Mouse (Mus musculus) neural tube, embryonic 11.5 days (tissue): ENCODE data around the gene Cabp1. TPM values are rescaled to one million over a fixed set of nuclear protein-coding genes. Genes with fewer than 3 reads are reported as not detected.

Experiments
- ATAC-seq: fragments of 200-750 bp; cut with Nextera tagmentation; 2 replicates; pipeline ENCODE4 v1.8.0; 2017; ENCODE audit warnings: moderate number of reproducible peaks, mild to moderate bottlenecking, moderate TSS enrichment, moderate library complexity; ENCODE audit not compliant: insufficient read depth, low FRiP score, low TSS enrichment
- DNase-seq: peaks from one replicate; pipeline ENCODE4 v3.0.0-alpha.2; 2015; ENCODE audit warnings: low spot score
- H3K27ac ChIP-seq: fragments of 300-500 bp; sonication (generic); 2 replicates; pipeline ENCODE4 v1.5.1; 2014; ENCODE audit warnings: low read depth, mild to moderate bottlenecking, low read length
- H3K27me3 ChIP-seq: fragments of 300-500 bp; sonication (generic); 2 replicates; pipeline ENCODE4 v1.6.1; 2014; ENCODE audit warnings: mild to moderate bottlenecking, low read length, mixed read lengths; ENCODE audit not compliant: control insufficient read depth, insufficient read depth
- H3K36me3 ChIP-seq: fragments of 300-500 bp; sonication (generic); 2 replicates; pipeline ENCODE4 v1.6.1; 2014; ENCODE audit warnings: mild to moderate bottlenecking, low read length, moderate library complexity, mixed read lengths; ENCODE audit not compliant: control insufficient read depth, insufficient read depth
- H3K4me1 ChIP-seq: fragments of 300-500 bp; sonication (generic); 2 replicates; pipeline ENCODE4 v1.6.1; 2014; ENCODE audit warnings: low read length, mixed read lengths; ENCODE audit not compliant: control insufficient read depth, insufficient read depth
- H3K4me2 ChIP-seq: fragments of 300-500 bp; sonication (generic); 2 replicates; pipeline ENCODE4 v1.6.1; 2014; ENCODE audit warnings: low read depth, mild to moderate bottlenecking, moderate library complexity
- H3K4me3 ChIP-seq: fragments of 300-500 bp; sonication (generic); 2 replicates; pipeline ENCODE4 v1.5.1; 2014; ENCODE audit warnings: low read depth, low read length
- H3K9ac ChIP-seq: fragments of 300-500 bp; sonication (generic); 2 replicates; pipeline ENCODE4 v1.6.1; 2014; ENCODE audit warnings: mild to moderate bottlenecking, low read length
- H3K9me3 ChIP-seq: fragments of 300-500 bp; sonication (generic); 2 replicates; pipeline ENCODE4 v1.6.1; 2016; ENCODE audit warnings: low read length; ENCODE audit not compliant: control insufficient read depth
- WGBS: fragments of 180-500 bp; shearing (Covaris S2); extraction: QIAGEN DNeasy Blood & Tissue Kit; methylation state at CpG from one replicate; pipeline ENCODE4 v1.1.7; 2014; 5-methylcytosine and 5-hydroxymethylcytosine counted together
- polyA plus RNA-seq: library from polyadenylated mRNA; unstranded; fragments of >200 nt; fragmentation: Nextera tagmentation; extraction: Ambion mirVana; gene quantifications from 2 replicates; pipeline ENCODE4 v1.2.1, GENCODE M21; 2014

Cabp1 gene
- polyA plus RNA-seq, 1 experiment from 2014 or later: 12.3 TPM

DNA sequence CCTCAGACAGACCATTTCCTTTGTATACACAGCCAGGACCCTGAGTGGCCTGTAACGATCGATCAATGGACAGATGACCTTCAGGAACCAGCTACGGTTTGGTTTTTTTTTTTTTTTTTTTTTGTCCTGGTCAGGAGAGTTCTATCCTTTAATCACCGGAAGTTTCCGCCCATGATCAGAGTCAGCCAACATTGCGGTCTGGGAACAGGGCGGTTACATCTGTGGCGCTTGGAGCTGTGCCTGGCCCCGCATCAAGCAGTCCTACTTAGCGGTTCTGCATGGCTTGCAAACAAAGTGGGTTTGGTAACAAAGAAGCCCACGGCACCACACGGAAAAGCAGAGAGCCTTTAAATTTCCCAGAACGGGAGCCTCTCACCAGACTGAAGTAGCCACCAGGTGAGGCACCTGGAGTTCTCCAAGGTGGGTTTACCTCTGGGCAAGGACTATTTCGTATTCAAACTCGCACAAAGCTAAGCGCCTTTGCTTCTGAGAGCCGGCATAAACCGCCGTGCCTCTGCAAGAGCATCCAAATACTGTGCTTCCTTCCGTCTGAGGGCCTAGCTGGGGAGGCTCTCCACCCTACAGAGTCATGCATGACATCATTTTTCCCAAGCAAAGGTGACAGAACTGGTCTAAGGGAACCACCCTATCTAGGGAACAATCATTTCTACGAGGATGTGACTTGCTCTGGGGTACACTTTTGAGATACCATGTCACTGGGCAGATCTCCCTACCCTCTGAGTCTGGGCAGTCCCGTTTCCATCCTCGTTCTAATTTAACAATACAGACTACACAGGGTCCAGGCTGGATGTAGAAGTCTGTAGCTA is 9.8 kb upstream of the Cabp1 start:
- H3K27me3 ChIP-seq: no peaks in the 10 kb centered on the region

DNA sequence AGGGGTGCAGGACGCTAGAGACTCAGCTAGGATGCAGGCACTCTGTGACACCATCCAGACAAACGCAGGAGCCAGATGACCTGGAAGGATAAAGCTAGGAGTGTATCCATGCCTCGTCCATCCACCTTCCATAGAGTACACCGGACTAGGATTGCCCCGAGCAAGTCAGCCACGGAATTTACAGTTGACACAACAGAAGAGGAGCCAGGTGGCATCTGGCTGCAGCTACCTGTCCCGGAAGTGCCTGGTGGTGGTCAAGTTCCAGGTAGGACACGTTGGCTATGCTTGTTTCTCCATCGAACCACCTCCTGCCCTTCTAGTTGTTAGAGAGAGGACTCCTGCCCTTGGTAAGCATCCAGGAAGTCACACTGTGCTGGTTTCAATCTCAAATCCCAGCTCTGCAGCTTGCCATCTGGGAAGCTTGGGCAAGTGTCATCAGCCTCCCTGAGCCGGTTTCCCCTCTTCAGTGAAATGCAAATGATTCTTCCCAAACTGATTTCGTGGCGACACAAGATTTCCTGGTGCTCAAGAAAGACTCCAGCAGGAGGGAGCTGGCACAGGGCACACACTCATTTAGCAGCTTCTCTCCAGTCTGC is 543 bp upstream of the Cabp1 start:
- Histone ChIP-seq H3K27ac (no peak overlapping the region), H3K27me3 (peaks cover 11% of the 10 kb centered on the region), H3K9me3 (no peaks in the 10 kb centered on the region), H3K36me3 (no peaks in the 10 kb centered on the region), H3K4me2 (peak overlapping the region; percentile 100), H3K4me1 (peaks cover 22% of the 10 kb centered on the region), H3K9ac (peak overlapping the region; percentile 81; the same call in 1 of the 2 replicates), H3K4me3 (peak overlapping the region; percentile 66)
- no peak for DNase-seq
- no peak for ATAC-seq
- 2% methylated on average over 12 of the region's 12 CpGs for WGBS

More for the DNA sequence above, 9.8 kb upstream of the Cabp1 start:
- DNase-seq: peak; percentile 50
- Histone ChIP-seq H3K9me3 (no peaks in the 10 kb centered on the region), H3K36me3 (no peaks in the 10 kb centered on the region), H3K27ac (peak overlapping the region; percentile 78), H3K4me1 (peaks cover 10% of the 10 kb centered on the region), H3K4me2 (peak overlapping the region; percentile 44), H3K4me3 (peak overlapping the region; percentile 9), H3K9ac (peak overlapping the region; percentile 60)
- WGBS: 13% methylated on average over 23 of the region's 23 CpGs
- ATAC-seq: peak; percentile 59

DNA sequence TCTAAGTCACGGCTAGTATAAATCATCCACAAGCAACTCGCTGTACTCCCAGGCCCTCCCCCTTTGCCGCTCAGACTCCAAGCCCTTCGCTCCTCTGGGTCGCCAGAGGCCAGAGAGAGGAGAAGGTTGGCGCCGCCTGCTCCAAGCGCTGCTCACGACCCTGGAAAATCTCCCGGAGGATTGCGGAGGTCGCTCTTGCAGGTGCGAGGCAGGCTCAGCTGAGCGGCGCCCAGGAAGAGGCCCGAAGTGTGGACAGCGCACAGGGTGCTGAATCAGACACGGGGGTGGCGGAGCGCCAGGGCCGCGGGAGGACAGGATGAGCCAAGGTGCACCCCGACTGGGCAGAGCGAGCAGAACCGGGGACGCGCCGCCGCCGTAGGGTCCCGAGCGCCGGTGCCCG is 955 bp downstream of the Cabp1 start:
- Histone ChIP-seq H3K9me3 (no peaks in the 10 kb centered on the region), H3K4me2 (peak overlapping the region; percentile 100), H3K27me3 (peaks cover 11% of the 10 kb centered on the region), H3K9ac (peak overlapping the region; percentile 81), H3K4me1 (peaks cover 22% of the 10 kb centered on the region), H3K4me3 (peak overlapping the region; percentile 66), H3K27ac (0 out of 2 replicates have a peak overlapping the region, but pooled peaks have one; percentile 39), H3K36me3 (no peaks in the 10 kb centered on the region)
- DNase-seq (peak; percentile 53), ATAC-seq (no peak)
- under 1% methylated on average over 34 of the region's 34 CpGs for WGBS

DNA sequence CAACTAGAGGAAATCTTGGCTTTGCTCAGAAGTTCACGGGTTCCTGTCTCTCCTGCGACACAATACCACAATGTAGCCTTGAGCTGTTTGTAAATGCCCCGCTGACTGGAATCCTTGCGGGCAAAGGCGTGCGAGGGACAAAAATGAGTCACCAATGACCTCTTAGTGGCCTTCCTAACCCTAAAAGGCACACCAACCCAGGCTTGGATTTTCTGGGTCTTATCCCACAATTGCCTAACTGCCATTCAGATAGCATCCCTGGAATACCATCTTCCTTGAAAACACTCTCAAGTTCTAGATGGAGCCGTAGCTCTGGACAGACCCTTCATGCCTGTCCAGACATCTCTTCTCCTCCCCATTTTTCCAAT is 1.4 kb downstream of the Cabp1 start:
- H3K4me1 ChIP-seq: peaks cover 22% of the 10 kb centered on the region
- peak overlapping the region; percentile 66 for H3K4me3 ChIP-seq
- H3K9me3 ChIP-seq: no peaks in the 10 kb centered on the region
- DNase-seq: no peak
- peak overlapping the region; percentile 75; the same call in 1 of the 2 replicates for H3K27ac ChIP-seq
- H3K4me2 ChIP-seq: peak overlapping the region; percentile 100
- H3K9ac ChIP-seq: peak overlapping the region; percentile 81
- peaks cover 11% of the 10 kb centered on the region for H3K27me3 ChIP-seq
- no peak for ATAC-seq
- 9% methylated on average over 7 of the region's 7 CpGs for WGBS
- no peaks in the 10 kb centered on the region for H3K36me3 ChIP-seq

DNA sequence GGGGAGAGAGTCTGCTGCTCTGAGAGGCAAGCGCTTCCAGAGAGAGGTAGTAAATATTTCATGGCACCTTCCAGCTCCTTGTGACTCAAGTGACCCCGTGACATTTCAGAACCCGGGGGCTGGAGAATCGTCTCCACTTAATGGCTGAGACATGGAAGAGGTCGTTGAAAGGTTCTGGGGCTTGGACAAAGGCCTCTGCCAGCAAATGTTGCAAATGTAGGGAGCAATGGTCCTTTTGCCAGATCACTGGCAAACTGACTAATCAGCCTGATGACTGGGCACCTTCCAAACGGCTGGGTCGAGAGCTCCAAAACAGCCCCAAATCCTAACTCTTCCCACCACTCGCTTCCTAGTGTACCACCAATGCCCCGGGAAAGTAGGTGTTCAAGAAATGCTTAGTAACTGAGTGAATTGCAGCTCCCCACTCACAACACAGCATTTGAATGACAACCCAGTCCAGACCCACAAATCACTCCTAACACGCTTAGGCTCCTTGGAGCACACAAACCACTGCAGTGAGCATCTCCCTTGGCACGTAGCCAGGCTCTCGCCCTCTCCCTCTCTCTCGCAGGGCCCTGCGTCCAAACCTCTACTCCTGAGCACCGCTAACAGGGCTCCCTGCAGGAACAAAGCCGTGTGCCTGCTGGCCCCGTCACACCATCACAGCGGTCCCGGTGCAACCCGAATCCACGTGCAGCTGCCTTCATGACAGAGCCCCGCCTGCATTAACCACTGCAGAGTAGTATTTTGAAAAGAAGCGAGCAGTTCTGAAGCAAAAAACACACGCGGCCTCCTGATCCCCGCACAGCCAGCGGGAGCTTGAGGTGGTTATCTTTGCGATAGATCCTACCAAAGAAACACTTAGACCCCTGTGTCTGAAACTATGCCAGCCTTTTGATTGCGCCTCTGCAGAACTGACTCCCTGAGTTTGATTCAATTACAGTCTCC is 2.0 kb downstream of the Cabp1 start:
- Histone ChIP-seq H3K4me3 (peak overlapping the region; percentile 66), H3K9ac (peak overlapping the region; percentile 49), H3K4me2 (peak overlapping the region; percentile 100), H3K9me3 (no peaks in the 10 kb centered on the region), H3K27ac (peak overlapping the region; percentile 75), H3K4me1 (peaks cover 25% of the 10 kb centered on the region), H3K27me3 (peaks cover 11% of the 10 kb centered on the region), H3K36me3 (no peaks in the 10 kb centered on the region)
- peak; percentile 54 for DNase-seq
- no peak for ATAC-seq
- WGBS: 5% methylated on average over 29 of the region's 29 CpGs

DNA sequence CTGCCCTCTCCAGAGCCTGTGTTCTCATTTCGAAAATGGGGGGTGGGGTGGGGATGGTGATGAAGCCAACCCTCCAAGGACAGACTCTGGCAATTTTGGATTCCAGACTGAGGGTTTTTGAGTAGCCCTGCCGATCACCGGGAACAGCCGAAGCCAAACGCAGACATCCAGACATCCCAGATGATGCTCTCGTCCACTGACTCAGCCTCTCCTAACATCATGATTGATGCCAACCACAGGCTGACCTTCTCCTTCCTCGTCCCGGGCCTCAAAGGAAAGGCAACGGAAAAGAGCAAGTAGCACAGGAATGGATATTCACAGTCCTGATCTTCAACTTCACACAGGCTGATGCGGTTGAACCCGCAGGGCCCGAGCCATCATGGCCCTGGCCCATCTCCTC is 4.1 kb downstream of the Cabp1 start:
- H3K4me1 ChIP-seq: peaks cover 30% of the 10 kb centered on the region
- no peaks in the 10 kb centered on the region for H3K36me3 ChIP-seq
- no peak for ATAC-seq
- no peak overlapping the region for H3K4me2 ChIP-seq
- H3K4me3 ChIP-seq: no peak overlapping the region
- H3K27me3 ChIP-seq: peaks cover 11% of the 10 kb centered on the region
- WGBS: 73% methylated on average over 12 of the region's 12 CpGs
- no peaks in the 10 kb centered on the region for H3K9me3 ChIP-seq
- no peak overlapping the region for H3K9ac ChIP-seq
- DNase-seq: no peak
- no peak overlapping the region for H3K27ac ChIP-seq

DNA sequence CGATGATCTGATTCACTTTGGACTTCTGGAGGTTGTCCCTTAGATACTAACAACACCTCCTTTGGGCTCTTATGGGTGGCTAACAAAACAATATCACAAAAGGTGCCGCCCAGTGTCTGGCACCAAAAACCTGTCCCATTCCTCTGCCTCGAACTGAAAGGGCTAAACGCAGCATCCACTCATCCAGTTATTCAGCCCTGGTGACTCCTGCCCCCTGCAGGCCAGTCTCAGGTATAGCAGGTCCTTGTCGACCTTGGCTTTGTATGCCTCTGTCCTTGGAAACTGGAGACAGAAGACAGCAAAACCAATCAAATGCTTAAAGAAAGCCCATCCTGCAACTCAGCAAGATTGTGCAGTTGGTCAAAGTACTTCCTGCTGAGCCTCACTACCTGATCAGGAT is 5.4 kb downstream of the Cabp1 start:
- H3K4me3 ChIP-seq: no peak overlapping the region
- peak; percentile 50 for DNase-seq

More for the DNA sequence above, 5.4 kb downstream of the Cabp1 start:
- H3K27me3 ChIP-seq: peaks cover 6% of the 10 kb centered on the region
- 57% methylated on average over 5 of the region's 5 CpGs for WGBS
- no peaks in the 10 kb centered on the region for H3K9me3 ChIP-seq
- H3K9ac ChIP-seq: no peak overlapping the region
- H3K4me1 ChIP-seq: peaks cover 31% of the 10 kb centered on the region
- ATAC-seq: no peak
- H3K4me2 ChIP-seq: no peak overlapping the region
- no peak overlapping the region for H3K27ac ChIP-seq
- H3K36me3 ChIP-seq: no peaks in the 10 kb centered on the region
